Mouse (Mus musculus) liver (tissue): ENCODE data around the gene Xrcc3.
A peak's percentile ranks its signal among the peaks of the same experiment; 100 is the strongest.

Experiments
- DNase-seq: peaks from one replicate; pipeline ENCODE4 v3.0.0-alpha.2; 2020; ENCODE audit warnings: mixed read lengths

Xrcc3 gene

GRCm38 (mm10) chr12:111814769-111815762 lies 1.4 kb upstream of the Xrcc3 start:
- peak; percentile 47 for DNase-seq

- peak; percentile 43 for DNase-seq
Measured at GRCm38 (mm10) chr12:111813111-111813765, 435 bp downstream of the Xrcc3 start.

GRCm38 (mm10) chr12:111812611-111813010 lies 1.1 kb downstream of the Xrcc3 start:
- no peak for DNase-seq

DNA sequence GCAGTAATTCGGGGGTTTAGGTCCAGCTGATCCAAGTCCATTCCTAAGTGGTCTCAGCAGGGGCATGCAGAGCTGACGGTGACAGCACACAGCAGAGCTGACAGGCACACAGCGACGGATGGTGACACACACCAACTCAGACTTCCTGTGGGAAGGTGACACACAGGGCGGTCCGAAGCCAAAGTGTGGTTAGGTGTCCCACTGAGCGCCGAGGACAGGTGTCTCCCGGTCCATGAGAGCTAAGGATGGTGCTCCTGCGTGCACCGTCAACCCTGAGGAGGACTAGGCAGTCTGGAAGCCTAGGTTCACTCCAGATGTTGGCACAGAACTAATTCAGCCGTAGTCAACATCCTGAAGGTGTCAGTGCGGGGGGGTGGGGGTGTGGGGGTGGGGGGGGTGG lies 1.6 kb downstream of the Xrcc3 start:
- DNase-seq, result no peak

GRCm38 (mm10) chr12:111809762-111810161 lies 3.9 kb downstream of the Xrcc3 start:
- DNase-seq, result peak; percentile 90

- DNase-seq, result no peak
Measured at GRCm38 (mm10) chr12:111808775-111809174, 4.9 kb downstream of the Xrcc3 start.

GRCm38 (mm10) chr12:111803538-111803937 lies 10.1 kb downstream of the Xrcc3 start:
- DNase-seq, result no peak

- no peak for DNase-seq
Measured at GRCm38 (mm10) chr12:111800459-111801183, 13.1 kb downstream of the Xrcc3 start.

DNA sequence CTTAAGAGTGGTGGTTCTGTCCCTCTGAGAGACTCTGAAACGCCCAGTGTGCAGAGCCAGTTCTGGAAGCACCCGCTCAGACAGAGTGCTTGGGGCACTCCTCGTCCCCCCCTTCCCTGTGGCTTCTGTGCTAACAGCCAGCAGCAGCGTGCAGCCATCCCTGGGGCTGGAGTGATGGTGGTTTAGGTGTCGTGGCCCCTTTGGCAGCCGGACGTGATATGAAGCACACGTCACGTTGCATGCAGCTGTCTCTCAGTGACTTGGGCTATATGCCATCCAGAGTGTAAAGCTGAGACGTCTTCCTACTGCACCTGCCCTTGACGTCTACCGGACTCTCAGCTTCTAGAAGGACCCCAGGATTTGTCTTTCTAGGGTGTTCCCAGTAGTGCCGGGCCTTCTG lies 15.2 kb downstream of the Xrcc3 start:
- no peak for DNase-seq

DNA sequence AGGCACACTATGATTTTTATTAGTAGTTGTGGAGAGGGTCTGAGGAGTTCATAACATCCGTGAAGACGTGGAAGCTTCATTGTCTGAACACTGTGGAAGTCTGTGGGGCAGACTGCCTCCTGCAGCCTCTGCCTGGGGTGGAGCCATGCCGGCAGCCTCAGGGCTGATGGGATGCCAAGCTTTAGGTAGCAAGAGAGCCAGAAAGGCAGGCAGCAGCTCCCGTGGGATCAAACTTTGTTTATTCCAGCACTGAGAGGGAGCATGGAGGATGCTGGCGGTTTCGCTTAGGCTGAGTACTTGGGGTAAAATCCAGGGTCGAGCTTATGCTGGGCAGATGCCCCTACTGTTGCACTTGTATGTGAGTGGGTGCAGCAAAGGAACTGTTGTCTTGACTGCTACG lies 16.4 kb downstream of the Xrcc3 start:
- DNase-seq, result no peak

DNA sequence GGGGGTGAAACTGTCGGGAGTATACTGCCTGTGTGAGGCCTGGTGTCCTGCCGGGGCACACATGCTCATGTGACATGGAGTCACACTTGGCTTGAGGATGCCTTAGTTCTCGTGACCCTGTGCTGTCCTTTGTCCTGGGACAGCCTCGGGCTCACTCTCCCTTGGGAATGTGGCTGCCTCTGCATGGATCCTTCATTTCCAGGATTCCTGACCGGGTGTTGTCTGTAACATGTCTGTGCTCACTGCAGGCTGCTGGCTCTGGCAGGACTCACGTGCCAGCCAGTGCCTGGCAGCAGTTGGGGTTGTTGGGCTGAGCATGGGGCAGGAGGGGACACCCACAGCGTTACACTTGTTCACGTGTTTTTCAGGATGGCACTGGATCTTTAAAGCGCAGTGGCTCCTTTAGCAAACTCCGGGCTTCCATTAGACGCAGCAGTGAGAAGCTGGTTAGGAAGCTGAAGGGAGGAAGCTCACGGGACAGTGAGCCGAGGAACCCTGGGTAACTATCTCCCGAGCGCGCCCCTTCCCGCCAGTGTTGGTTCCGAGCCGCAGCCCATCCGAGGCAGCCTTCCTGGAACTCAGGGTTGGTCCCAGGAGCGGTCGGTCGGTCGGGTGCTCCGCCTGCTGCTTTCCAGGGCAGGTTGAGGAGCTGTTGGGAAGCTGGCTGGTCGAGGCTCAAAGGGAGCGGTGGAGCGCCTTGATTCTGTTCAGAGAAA lies 18.3 kb downstream of the Xrcc3 start:
- no peak for DNase-seq

GRCm38 (mm10) chr12:111794526-111795179 lies 19.0 kb downstream of the Xrcc3 start:
- DNase-seq, result no peak

- DNase-seq, result peak; percentile 62
Measured at GRCm38 (mm10) chr12:111794102-111794501, 19.6 kb downstream of the Xrcc3 start.

- no peak for DNase-seq
Measured at GRCm38 (mm10) chr12:111791474-111792104, 22.1 kb downstream of the Xrcc3 start.

DNA sequence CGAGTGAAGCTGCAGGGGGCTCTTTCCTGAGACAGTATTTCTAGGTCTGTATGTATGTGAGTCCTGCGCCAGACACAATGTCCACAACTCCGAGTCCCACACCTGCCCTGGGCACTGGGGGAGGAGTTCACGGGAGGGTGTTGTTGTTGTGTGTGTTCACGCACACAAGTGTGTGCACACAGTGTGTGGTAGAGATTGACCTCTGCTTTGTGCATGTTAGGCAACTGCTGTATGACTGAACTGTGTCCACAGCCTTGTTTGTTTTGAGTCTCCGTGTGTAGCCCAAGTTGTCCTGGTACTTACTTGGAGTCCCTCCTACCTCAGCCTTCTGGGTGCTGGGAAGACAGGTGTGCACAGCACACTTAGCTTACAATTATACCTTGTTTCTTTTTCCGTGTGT lies 23.0 kb downstream of the Xrcc3 start:
- DNase-seq, result no peak

GRCm38 (mm10) chr12:111790090-111790489 lies 23.6 kb downstream of the Xrcc3 start:
- DNase-seq, result no peak

DNA sequence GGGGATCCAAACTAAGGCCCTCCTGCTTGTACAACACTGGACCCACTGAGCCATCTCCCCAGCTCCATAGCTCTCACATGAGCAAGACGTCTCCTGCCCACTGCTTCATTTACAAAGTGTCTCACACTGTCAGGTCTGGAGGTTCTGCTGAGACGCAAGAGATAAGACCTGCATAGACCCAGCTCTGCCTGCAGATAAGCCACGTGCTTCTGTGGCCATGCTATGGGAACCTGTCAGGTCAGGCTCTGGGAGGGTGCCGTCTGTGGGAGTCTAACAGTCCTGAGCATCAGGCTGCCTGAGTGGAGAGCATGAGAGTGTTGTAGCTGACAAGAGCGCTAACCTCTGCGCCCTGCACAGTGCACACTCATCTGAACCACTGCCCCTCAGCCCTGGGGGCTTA lies 26.7 kb downstream of the Xrcc3 start:
- peak; percentile 55 for DNase-seq

DNA sequence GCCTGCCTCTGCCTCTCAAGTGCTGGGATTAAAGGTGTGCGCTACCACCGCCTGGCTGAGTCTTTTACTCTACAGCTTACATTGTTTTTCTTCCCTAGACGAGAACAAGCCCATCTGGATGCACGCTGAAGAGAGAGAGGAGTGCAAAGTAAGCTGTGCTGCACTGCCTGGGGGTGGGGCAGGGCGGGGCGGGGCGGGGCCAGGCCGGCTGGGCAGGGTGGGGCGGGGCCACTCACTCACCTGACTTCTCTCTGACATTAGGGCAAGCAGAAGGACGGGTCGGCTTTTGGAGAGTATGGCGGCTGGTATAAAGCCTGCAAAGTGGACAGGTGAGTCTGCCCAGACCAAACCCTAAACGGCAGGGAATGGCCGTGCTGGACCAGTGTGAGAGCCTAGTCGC lies 28.5 kb downstream of the Xrcc3 start:
- peak; percentile 44 for DNase-seq

GRCm38 (mm10) chr12:111779544-111779943 lies 34.1 kb downstream of the Xrcc3 start:
- DNase-seq, result no peak

DNA sequence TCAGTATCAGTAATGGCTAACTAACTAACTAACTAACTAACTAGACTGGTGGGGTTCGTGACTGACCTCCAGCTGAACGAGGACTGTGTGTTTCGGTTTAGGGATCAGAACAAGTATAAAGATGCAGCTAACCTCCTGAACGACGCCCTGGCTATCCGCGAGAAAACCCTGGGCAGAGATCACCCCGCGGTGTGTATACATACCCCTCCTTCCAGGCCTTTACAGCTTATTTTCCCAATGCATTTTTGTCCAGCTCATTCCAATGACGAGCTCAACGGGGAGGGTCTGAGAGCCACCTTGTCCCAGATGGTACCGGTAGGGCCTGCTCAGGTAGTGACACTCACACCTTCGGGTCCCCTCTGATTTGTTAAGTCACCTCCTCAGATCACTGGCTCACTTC lies 35.8 kb downstream of the Xrcc3 start:
- no peak for DNase-seq

DNA sequence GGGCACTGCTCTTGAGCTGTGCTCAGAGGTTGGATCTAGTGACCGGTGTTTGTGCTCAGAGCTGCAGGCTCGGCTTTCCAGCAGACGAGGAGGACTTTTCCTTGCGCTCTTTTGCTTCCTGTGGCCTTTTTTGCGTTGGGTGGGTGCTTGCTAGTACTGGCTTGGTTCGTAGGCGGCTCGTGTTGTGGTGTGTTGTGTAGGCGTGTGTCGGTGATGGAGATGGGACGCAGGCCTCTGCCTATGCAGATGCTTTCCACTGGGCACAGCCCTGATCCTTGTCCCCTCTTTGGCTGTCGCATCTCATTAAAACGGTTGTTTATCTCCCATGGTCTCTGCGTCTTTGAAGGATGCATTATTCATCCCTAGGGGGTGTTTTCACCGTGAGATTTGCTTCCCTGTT lies 38.8 kb downstream of the Xrcc3 start:
- no peak for DNase-seq

DNA sequence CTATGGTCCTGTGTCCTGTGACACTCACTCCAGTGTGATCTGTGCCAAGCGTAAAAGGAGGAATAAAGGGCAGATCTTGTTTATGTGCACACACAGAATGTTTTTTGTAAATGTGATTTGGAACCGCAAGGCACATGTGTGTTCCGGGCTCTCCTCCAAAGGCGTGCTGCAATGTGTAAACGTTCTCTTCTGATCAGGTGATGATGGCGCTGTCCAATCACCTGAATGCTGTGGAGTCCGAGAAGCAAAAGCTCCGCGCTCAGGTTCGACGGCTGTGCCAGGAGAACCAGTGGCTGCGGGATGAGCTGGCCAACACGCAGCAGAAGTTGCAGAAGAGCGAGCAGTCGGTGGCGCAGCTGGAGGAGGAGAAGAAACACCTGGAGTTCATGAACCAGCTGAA lies 39.5 kb downstream of the Xrcc3 start:
- no peak for DNase-seq
